Mouse (Mus musculus) midbrain, embryonic 13.5 days (tissue): Measurements from ENCODE around the gene Gm6205. TPM values are rescaled to one million over a fixed set of nuclear protein-coding genes. Genes with fewer than 3 reads are reported as not detected.
"Not testable (repeated sequence)": the region's sequence is repeated elsewhere in the genome, so short reads cannot be mapped to it uniquely, and the experiment has no call there.

Experiments used
- ATAC-seq: fragments of 200-750 bp; cut with Nextera tagmentation; 2 replicates; pipeline ENCODE4 v1.8.0; 2017; ENCODE audit warnings: mild to moderate bottlenecking, moderate TSS enrichment, moderate library complexity
- H3K27ac ChIP-seq: fragments of 300-500 bp; sonication (generic); 2 replicates; pipeline ENCODE4 v1.5.1; 2015; ENCODE audit warnings: inconsistent platforms, mild to moderate bottlenecking, moderate library complexity
- H3K27me3 ChIP-seq: fragments of 300-500 bp; sonication (generic); 2 replicates; pipeline ENCODE4 v1.6.1; 2015; ENCODE audit warnings: mild to moderate bottlenecking, inconsistent platforms
- H3K36me3 ChIP-seq: fragments of 300-500 bp; sonication (generic); 2 replicates; pipeline ENCODE4 v1.6.1; 2015; ENCODE audit warnings: mild to moderate bottlenecking, inconsistent platforms
- H3K4me1 ChIP-seq: fragments of 300-500 bp; sonication (generic); replicated peaks from 2 replicates; pipeline ENCODE4 v1.6.1; 2015; ENCODE audit warnings: inconsistent platforms
- H3K4me2 ChIP-seq: fragments of 300-500 bp; sonication (generic); replicated peaks from 2 replicates; pipeline ENCODE4 v1.6.1; 2015; ENCODE audit warnings: moderate library complexity, mild to moderate bottlenecking, inconsistent platforms
- H3K4me3 ChIP-seq: fragments of 300-500 bp; sonication (generic); replicated peaks from 2 replicates; pipeline ENCODE4 v1.5.1; 2015; ENCODE audit warnings: mild to moderate bottlenecking, inconsistent platforms
- H3K9ac ChIP-seq: fragments of 300-500 bp; sonication (generic); replicated peaks from 2 replicates; pipeline ENCODE4 v1.6.1; 2015; ENCODE audit warnings: mild to moderate bottlenecking, inconsistent platforms
- H3K9me3 ChIP-seq: fragments of 300-500 bp; sonication (generic); 2 replicates; pipeline ENCODE4 v1.6.1; 2016; ENCODE audit warnings: mild to moderate bottlenecking, inconsistent platforms
- WGBS: fragments of 180-500 bp; shearing (Covaris S2); methylation state at CpG from one replicate; pipeline ENCODE4 v1.1.7; 2015; 5-methylcytosine and 5-hydroxymethylcytosine counted together
- polyA plus RNA-seq: library from polyadenylated mRNA; unstranded; fragments of >200 nt; fragmentation: Nextera tagmentation; extraction: Ambion mirVana; gene quantifications from 2 replicates; pipeline ENCODE4 v1.2.1, GENCODE M21; 2015

Gm6205 gene
- polyA plus RNA-seq = not detected in 2 replicates

DNA sequence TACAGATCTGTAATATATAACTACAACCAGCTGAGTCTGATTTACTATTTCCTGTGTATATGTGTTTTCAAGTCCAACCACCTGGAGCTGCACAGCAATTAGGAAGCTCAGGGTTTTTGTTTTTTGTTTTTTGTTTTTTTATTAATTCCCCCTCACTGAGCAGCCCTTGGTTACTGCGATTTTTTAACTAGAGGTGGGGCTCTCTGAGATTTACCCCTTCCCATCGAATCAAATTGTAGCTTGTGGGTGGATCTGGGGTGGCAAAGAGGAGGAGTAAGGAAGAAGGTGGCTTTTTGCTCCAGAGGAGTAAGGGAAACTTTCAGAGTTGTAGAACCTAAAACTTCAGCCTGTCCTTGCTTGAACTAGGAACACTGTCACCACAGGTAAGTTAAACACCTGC, at the start of gene Gm6205:
TSS of gene Gm6205 (plus strand) at position 301 of the 400 bp plus-strand sequence.
- not testable (repeated sequence) for H3K36me3 ChIP-seq, H3K9me3 ChIP-seq, H3K27ac ChIP-seq, H3K9ac ChIP-seq, ATAC-seq, H3K4me2 ChIP-seq, H3K27me3 ChIP-seq, H3K4me3 ChIP-seq, H3K4me1 ChIP-seq
- no CpG with 5 or more reads among the region's 2 CpGs for WGBS

DNA sequence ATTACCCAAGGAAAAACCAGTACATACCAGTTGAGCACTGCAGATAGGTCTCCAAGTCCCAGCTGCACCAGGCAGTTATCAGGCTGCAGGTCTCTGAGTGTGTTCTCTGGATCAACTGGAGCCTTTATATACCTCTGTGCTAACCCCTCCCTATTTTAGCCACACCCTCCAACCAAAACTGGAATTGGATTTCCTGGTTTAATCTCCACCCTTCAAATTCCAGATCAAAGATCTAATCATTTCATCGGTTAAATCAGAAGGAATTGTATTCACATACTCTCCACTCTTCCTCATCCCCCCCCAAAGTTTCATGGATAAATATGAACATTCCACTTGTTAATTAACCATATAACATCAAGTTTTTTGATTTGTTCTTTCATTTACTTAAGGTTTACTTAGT, 31.9 kb upstream of the Gm6205 start, which contains the start of gene Gm3147:
TSS of gene Gm3147 (minus strand) at position 101 of the 400 bp plus-strand sequence.
- no CpG with 5 or more reads among the region's 1 CpGs for WGBS
- not testable (repeated sequence) for H3K27ac ChIP-seq, H3K9me3 ChIP-seq, ATAC-seq, H3K4me1 ChIP-seq, H3K27me3 ChIP-seq, H3K4me2 ChIP-seq, H3K9ac ChIP-seq, H3K4me3 ChIP-seq, H3K36me3 ChIP-seq

DNA sequence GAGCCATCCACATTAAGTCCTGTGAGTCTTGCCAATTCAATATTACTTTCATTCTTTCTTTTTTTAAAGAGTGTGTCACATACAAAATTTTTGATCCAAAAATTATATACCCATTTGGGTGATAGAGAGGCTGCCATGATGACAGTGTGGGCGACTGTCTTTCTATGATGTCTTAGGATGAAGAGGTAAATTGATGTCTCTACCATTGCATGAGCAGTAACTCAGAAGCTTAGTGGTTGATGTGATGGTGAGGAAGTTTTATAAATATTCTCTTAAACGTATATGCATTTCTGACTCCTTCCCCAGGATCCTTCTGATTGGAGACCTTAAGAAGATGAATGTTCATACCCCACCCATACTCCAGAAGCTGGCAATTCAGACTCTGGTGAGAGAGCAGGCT, 24.5 kb upstream of the Gm6205 start, which contains the start of gene Gm6509:
TSS of gene Gm6509 (plus strand) at position 301 of the 400 bp plus-strand sequence.
- not testable (repeated sequence) for ATAC-seq, H3K4me1 ChIP-seq, H3K36me3 ChIP-seq, H3K9me3 ChIP-seq, H3K4me3 ChIP-seq, H3K27ac ChIP-seq, H3K9ac ChIP-seq, H3K4me2 ChIP-seq, H3K27me3 ChIP-seq
- no CpG with 5 or more reads among the region's 2 CpGs for WGBS

Other genes starting within 250 kb of the Gm6205 start
- gene Gm7682, start 202.6 kb upstream of the Gm6205 start, polyA plus RNA-seq = not detected in 2 replicates
- not detected in 2 replicates for gene Gm3139, start 122.1 kb upstream of the Gm6205 start, polyA plus RNA-seq
- gene Gm3147, start 32.0 kb upstream of the Gm6205 start, polyA plus RNA-seq = not detected in 2 replicates
- not detected in 2 replicates for gene Gm6509, start 24.4 kb upstream of the Gm6205 start, polyA plus RNA-seq
- gene Gm3183, start 217.1 kb downstream of the Gm6205 start, polyA plus RNA-seq = not detected in 2 replicates